Mouse (Mus musculus) lung, adult 10 weeks (tissue): ENCODE data around the gene Nans. TPM values are rescaled to one million over a fixed set of nuclear protein-coding genes. Genes with fewer than 3 reads are reported as not detected.

Experiments
- polyA plus RNA-seq: library from polyadenylated mRNA; stranded (reverse); fragments of 350-450 nt; fragmentation: Illumina TruSeq; extraction: RNeasy Lipid Tissue Mini Kit (QIAGEN cat#74804); gene quantifications from one replicate; pipeline ENCODE4 v1.2.3, GENCODE M21; 2014; ENCODE audit warnings: low read depth, low replicate concordance; ENCODE audit not compliant: insufficient read depth

The Nans gene
- polyA plus RNA-seq, result 30.4 TPM

GRCm38 (mm10) chr4:46489028-46489925, at the start of gene Nans:
Gene Nans (plus strand): TSS chr4:46489248.

DNA sequence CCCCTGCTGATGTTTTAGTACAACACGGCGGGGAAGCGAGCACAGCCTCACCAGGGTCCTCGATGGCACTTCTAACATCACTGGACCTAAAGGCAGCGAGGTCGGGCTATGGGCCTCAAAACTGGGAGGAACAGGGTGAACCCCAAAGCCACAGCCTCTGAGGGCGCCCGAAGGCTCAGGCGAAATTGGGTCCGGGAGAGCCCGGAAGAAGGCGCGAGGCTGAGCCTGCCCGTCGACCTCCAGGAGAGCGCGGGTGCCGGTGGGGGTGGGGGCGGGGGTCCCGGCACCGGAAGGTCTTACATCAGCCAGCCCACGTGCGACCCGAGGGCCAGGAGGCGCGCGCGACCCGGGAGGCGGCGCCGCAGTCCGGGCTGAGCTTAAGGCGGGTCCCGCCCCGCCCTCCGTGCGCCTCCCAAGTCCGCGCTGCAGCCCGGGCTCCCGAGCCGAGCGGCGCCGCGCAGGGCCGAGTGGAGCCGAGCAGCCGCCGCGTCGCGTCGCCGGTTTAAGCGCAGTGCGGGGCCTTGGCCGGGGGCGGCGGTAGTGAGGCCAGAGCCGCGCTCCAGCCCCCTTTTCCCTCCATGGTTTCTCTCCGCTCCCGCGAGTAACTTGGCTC, 38.4 kb upstream of the Nans start, which contains the start of gene Anp32b:
Gene Anp32b (plus strand): TSS at position 384 of the 613 bp plus-strand sequence.

DNA sequence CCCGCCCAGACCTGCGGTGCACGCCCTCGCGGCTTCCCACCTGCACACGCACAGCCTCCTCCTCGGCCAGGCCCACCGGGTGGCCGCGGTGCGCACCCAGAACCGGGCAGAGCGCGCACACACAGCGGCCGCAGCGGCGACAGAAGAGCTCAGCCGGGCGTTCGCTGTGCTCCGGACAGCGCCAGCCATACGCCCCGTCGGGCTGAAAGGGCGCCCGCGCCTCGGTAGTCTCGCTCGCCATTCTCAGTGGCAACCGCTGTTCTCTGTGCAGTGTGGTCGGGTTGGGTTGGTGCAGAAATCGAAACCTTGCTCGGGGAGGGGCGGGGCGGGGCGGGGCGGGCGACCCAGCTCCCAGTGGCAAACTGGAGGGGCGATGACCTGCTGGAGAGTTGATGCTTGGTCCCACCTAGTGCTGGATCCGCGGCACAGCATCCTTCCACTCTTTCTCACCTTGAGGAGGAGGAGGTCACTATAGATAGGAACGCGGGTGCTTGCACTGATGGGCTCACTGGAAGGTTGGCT, 46.9 kb downstream of the Nans start, which contains the start of gene Trim14:
Gene Trim14 (minus strand): TSS at position 302 of the 522 bp plus-strand sequence.

Other genes with a start within 250 kb of the Nans start
- not detected for gene Foxe1, start 145.6 kb upstream of the Nans start, polyA plus RNA-seq
- gene Trmo, start 99.8 kb upstream of the Nans start, polyA plus RNA-seq, result 6.9 TPM
- gene Hemgn, start 75.7 kb upstream of the Nans start, polyA plus RNA-seq, result not detected
- 95.5 TPM for gene Anp32b, start 38.3 kb upstream of the Nans start, polyA plus RNA-seq
- 4.0 TPM for gene Trim14, start 46.9 kb downstream of the Nans start, polyA plus RNA-seq
- gene Coro2a, start 113.0 kb downstream of the Nans start, polyA plus RNA-seq, result 5.2 TPM
- gene Tbc1d2, start 161.0 kb downstream of the Nans start, polyA plus RNA-seq, result 3.3 TPM